Mouse (Mus musculus) liver, embryonic 12.5 days (tissue): ENCODE data around the gene Aldh3b1. TPM values are rescaled to one million over a fixed set of nuclear protein-coding genes. Genes with fewer than 3 reads are reported as not detected.

Experiments
- ATAC-seq: fragments of 200-750 bp; cut with Nextera tagmentation; 2 replicates; pipeline ENCODE4 v1.8.0; 2017; ENCODE audit warnings: moderate number of reproducible peaks, mild to moderate bottlenecking, moderate library complexity
- H3K27ac ChIP-seq: fragments of 300-500 bp; sonication (generic); 2 replicates; pipeline ENCODE4 v1.5.1; 2016; ENCODE audit warnings: mild to moderate bottlenecking
- H3K27me3 ChIP-seq: fragments of 300-500 bp; sonication (generic); replicated peaks from 2 replicates; pipeline ENCODE4 v1.6.1; 2016; ENCODE audit warnings: mild to moderate bottlenecking, moderate library complexity
- H3K36me3 ChIP-seq: fragments of 300-500 bp; sonication (generic); 2 replicates; pipeline ENCODE4 v1.6.1; 2016; ENCODE audit warnings: mild to moderate bottlenecking, moderate library complexity
- H3K4me1 ChIP-seq: fragments of 300-500 bp; sonication (generic); 2 replicates; pipeline ENCODE4 v1.6.1; 2016
- H3K4me2 ChIP-seq: fragments of 300-500 bp; sonication (generic); 2 replicates; pipeline ENCODE4 v1.6.1; 2016; ENCODE audit warnings: mild to moderate bottlenecking, moderate library complexity
- H3K4me3 ChIP-seq: fragments of 300-500 bp; sonication (generic); 2 replicates; pipeline ENCODE4 v1.5.1; 2016; ENCODE audit warnings: mild to moderate bottlenecking, moderate library complexity
- H3K9ac ChIP-seq: fragments of 300-500 bp; sonication (generic); 2 replicates; pipeline ENCODE4 v1.6.1; 2016; ENCODE audit warnings: mild to moderate bottlenecking, moderate library complexity
- H3K9me3 ChIP-seq: fragments of 300-500 bp; sonication (generic); replicated peaks from 2 replicates; pipeline ENCODE4 v1.6.1; 2016; ENCODE audit warnings: mild to moderate bottlenecking, moderate library complexity
- WGBS: fragments of 180-500 bp; shearing (Covaris S2); methylation state at CpG from one replicate; pipeline ENCODE4 v1.1.7; 2016; ENCODE audit not compliant: insufficient replicate concordance; 5-methylcytosine and 5-hydroxymethylcytosine counted together
- polyA plus RNA-seq: library from polyadenylated mRNA; unstranded; fragments of >200 nt; fragmentation: Nextera tagmentation; extraction: Ambion mirVana; gene quantifications from 2 replicates; pipeline ENCODE4 v1.2.1, GENCODE M21; 2016

Aldh3b1 gene
- polyA plus RNA-seq, 1 experiment from 2014 or later: 1.8 TPM

DNA sequence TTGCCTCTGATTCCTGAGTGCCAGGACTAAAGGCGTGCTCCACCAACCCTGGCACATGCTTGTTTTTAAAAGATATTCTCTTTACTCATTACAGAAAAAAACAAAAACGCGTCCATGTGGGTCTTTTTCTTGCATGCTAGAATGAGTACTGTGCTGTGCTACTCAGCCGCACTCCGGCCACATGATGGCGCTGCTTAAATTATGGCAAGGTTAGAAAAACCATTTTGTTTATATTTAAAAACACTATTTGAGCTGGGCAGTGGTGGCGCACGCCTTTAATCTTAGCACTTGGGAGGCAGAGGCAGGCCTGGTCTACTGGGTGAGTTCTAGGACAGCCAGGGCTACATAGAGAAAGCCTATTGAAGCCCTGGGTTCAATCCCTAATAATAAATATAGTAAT is 39.4 kb downstream of the Aldh3b1 start:
- Histone ChIP-seq H3K36me3 (peaks cover 89% of the 10 kb centered on the region), H3K9ac (no peak overlapping the region), H3K27ac (no peak overlapping the region), H3K4me3 (no peak overlapping the region), H3K9me3 (no peaks in the 10 kb centered on the region), H3K27me3 (no peaks in the 10 kb centered on the region), H3K4me2 (no peak overlapping the region), H3K4me1 (no peaks in the 10 kb centered on the region)
- 74% methylated on average over 8 of the region's 8 CpGs for WGBS
- no peak for ATAC-seq

DNA sequence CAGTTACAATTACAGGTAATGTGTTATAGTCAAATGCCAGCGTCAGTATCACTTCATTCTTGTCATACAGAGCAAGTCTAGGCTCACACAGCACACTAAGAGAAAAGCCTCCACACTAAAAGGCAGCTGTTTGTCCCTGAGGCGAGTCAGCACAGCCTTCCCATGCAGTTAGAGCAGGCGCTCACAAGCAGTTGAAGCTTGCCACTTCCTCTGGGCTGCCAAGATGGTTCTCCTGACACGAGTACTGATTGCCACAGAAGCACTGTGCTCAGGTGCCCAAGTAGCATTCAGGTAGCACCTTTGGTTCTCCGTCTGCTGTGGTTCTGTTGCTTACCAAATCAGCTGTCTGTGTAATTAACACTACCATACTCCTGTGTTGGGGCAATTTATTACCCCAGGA is 40.5 kb downstream of the Aldh3b1 start:
- Histone ChIP-seq H3K4me1 (no peaks in the 10 kb centered on the region), H3K4me3 (no peak overlapping the region), H3K36me3 (peaks cover 87% of the 10 kb centered on the region), H3K9ac (no peak overlapping the region), H3K4me2 (no peak overlapping the region), H3K9me3 (no peaks in the 10 kb centered on the region), H3K27me3 (no peaks in the 10 kb centered on the region), H3K27ac (no peak overlapping the region)
- 77% methylated on average over 5 of the region's 5 CpGs for WGBS
- ATAC-seq: no peak

DNA sequence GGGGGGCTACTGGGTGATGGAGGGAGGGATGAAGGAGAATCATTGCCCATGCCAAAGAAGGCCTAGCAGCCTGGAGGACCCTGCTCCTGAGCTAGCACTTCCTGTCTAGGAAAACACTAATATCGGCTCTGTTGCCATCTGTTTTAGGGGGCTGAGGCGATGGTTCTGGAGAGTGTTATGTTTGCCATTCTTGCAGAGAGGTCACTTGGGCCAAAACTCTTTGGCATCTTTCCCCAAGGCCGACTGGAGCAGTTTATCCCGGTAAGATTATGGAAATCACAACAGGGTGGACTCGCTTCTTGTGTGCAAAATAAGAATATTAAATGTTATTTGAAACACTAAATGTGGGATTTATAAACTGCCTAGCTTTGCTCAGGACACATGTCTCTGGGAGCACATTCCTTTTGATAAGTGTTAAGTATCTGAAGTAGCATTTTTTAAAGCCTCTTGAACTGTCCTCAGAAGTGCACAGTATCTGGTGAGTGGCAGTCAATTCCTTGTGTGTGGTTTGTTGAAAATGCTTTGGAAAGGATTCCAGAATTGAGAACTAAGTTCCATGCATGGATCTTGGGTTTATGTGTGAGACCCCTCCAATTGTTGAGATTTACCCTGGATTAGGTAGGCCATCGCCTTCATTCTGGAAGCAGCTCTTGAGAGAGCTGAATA is 45.1 kb downstream of the Aldh3b1 start:
- no peaks in the 10 kb centered on the region for H3K9me3 ChIP-seq
- peaks cover 51% of the 10 kb centered on the region for H3K36me3 ChIP-seq
- no peak overlapping the region for H3K9ac ChIP-seq
- WGBS: 74% methylated on average over 6 of the region's 6 CpGs
- no peaks in the 10 kb centered on the region for H3K27me3 ChIP-seq
- H3K4me3 ChIP-seq: no peak overlapping the region
- no peak overlapping the region for H3K27ac ChIP-seq
- H3K4me1 ChIP-seq: peaks cover 14% of the 10 kb centered on the region; the same call in 1 of the 2 replicates
- no peak overlapping the region for H3K4me2 ChIP-seq
- ATAC-seq: no peak

- Histone ChIP-seq H3K36me3 (peaks cover 40% of the 10 kb centered on the region), H3K9ac (no peak overlapping the region), H3K4me2 (no peak overlapping the region), H3K4me3 (no peak overlapping the region), H3K27me3 (no peaks in the 10 kb centered on the region), H3K9me3 (no peaks in the 10 kb centered on the region), H3K4me1 (peaks cover 14% of the 10 kb centered on the region; the same call in 1 of the 2 replicates), H3K27ac (no peak overlapping the region)
- 56% methylated on average over 4 of the region's 4 CpGs for WGBS
- ATAC-seq: no peak
These were observed 47.4 kb downstream of the Aldh3b1 start for GRCm38 (mm10) chr19:3882214-3882613.

DNA sequence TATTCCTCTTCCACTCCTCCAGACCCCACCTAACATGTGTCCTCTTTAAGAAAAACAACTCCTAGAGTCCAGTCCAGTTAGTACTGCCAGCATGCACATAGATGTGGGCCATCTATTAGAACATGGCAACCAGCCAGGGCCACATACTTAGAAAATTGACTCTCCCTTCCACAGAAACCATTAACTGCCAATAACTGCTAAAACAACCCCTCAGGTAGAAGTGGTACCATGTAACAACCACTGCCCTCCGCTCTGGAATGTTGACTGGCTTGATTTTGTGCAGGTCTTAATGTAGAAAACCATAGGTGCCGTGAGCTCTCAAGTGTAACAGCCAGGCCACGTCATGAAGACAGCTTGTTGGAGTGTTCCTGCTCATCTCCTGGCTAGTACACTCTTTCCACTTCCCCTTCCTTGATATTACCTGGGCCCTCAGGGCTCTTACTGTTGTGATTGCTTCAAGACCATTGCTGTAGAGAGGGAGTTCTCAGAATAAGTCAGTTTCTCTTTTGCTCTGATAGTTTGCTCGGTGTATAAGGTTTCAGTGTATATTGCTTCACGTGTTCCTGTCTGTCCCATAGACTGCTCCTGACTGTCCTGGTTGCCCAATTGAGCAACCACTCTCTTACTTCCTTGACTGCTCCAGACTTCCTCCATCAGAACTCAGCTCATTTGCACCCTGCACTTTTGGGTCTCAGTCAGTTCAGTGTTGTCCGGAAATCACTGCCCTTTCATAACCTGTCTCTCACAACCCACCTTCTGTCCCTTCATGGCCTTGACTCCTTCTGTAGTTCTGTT is 49.4 kb downstream of the Aldh3b1 start:
- Histone ChIP-seq H3K4me3 (no peak overlapping the region), H3K9ac (no peak overlapping the region), H3K27ac (no peak overlapping the region), H3K4me1 (peaks cover 14% of the 10 kb centered on the region; the same call in 1 of the 2 replicates), H3K9me3 (no peaks in the 10 kb centered on the region), H3K27me3 (no peaks in the 10 kb centered on the region), H3K4me2 (no peak overlapping the region), H3K36me3 (peaks cover 37% of the 10 kb centered on the region)
- 73% methylated on average over 6 of the region's 6 CpGs for WGBS
- no peak for ATAC-seq

DNA sequence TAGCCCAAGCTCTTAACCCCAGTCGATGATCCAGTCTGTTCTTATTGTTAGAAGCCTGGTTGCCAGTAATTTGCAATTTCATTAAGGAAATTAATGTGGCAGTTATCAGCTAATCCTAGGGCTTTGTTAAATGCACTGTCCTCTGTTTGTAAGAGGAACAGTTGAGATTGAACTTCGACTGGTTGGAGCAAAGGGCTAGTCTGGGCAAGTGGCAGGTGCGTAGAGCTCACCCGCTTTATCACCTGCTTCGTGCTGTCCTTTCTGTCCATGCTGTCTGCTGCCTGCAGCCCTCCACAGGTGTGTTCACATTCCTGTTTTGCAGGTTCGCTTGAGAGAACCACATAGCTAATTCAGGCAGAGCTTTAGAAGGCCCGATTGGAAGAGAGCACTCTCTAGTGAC is 54.6 kb downstream of the Aldh3b1 start:
- Histone ChIP-seq H3K4me2 (no peak overlapping the region), H3K9ac (no peak overlapping the region), H3K36me3 (peaks cover 23% of the 10 kb centered on the region), H3K4me1 (peaks cover 2% of the 10 kb centered on the region; the same call in 1 of the 2 replicates), H3K27ac (no peak overlapping the region), H3K27me3 (no peaks in the 10 kb centered on the region), H3K4me3 (no peak overlapping the region), H3K9me3 (no peaks in the 10 kb centered on the region)
- ATAC-seq: no peak
- WGBS: 73% methylated on average over 7 of the region's 7 CpGs

GRCm38 (mm10) chr19:3872373-3872772 is 57.2 kb downstream of the Aldh3b1 start:
- Histone ChIP-seq H3K27ac (no peak overlapping the region), H3K9ac (no peak overlapping the region), H3K4me2 (no peak overlapping the region), H3K4me1 (no peaks in the 10 kb centered on the region; the same call in 1 of the 2 replicates), H3K27me3 (no peaks in the 10 kb centered on the region), H3K4me3 (no peak overlapping the region), H3K9me3 (no peaks in the 10 kb centered on the region), H3K36me3 (peaks cover 20% of the 10 kb centered on the region)
- ATAC-seq: no peak
- WGBS: 67% methylated on average over 4 of the region's 4 CpGs

DNA sequence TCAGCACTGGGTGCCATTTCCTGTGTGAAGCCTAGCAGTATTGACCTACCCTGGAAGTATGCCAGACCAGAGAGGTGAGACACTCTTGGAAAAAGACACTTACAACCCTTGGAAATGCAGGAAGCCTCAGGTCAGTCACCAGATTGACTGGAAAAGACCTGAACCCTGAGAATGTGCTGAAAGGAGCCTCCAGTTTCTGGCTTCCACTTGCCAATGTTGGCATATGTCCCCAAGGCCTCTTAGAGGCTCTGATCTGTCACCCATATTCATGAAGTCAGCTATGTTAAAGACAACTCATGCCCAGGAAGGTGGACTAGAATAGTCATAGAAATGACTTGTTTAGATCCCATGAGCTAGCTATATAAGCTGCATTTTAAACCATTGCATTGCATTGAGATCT is 58.1 kb downstream of the Aldh3b1 start:
- Histone ChIP-seq H3K27ac (no peak overlapping the region), H3K9me3 (no peaks in the 10 kb centered on the region), H3K36me3 (peaks cover 18% of the 10 kb centered on the region), H3K4me3 (no peak overlapping the region), H3K9ac (no peak overlapping the region), H3K27me3 (no peaks in the 10 kb centered on the region), H3K4me2 (no peak overlapping the region), H3K4me1 (no peaks in the 10 kb centered on the region; the same call in 1 of the 2 replicates)
- ATAC-seq: no peak

DNA sequence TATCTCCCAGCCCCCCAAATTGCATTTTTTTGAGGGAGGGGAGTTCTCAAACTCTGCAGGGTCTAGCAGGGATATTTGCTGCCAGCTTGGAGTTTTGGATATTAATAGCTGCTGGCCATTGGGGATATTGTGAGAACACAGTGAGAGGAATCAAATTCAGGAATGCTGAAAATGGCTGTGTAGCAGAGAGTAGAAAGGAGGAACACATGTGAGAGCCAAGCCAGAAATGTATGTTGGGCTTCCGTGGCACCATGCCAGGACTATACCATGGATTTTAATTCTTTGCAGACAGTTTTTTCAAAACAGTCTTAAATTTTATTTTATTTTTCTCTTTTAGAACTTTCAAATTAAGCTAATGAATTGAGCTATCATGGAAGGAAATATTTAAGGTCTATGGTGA is 61.3 kb downstream of the Aldh3b1 start:
- Histone ChIP-seq H3K4me2 (no peak overlapping the region), H3K27me3 (no peaks in the 10 kb centered on the region), H3K36me3 (peaks cover 29% of the 10 kb centered on the region), H3K4me1 (0 out of 2 replicates have a peak, but pooled peaks cover 2% of the 10 kb centered on the region), H3K9ac (no peak overlapping the region), H3K9me3 (peaks cover 2% of the 10 kb centered on the region; the same call in 1 of the 2 replicates), H3K4me3 (no peak overlapping the region), H3K27ac (no peak overlapping the region)
- WGBS: 77% methylated on average over 1 of the region's 1 CpGs
- no peak for ATAC-seq

- ATAC-seq: no peak
- Histone ChIP-seq H3K27me3 (no peaks in the 10 kb centered on the region), H3K27ac (no peak overlapping the region), H3K4me1 (peaks cover 20% of the 10 kb centered on the region), H3K4me3 (no peak overlapping the region), H3K4me2 (no peak overlapping the region), H3K9ac (no peak overlapping the region), H3K36me3 (peaks cover 26% of the 10 kb centered on the region), H3K9me3 (peaks cover 2% of the 10 kb centered on the region; the same call in 1 of the 2 replicates)
- WGBS: 68% methylated on average over 2 of the region's 2 CpGs
These were observed 64.6 kb downstream of the Aldh3b1 start for GRCm38 (mm10) chr19:3864960-3865359.
